Mouse (Mus musculus): ENCODE measurements around the gene Smagp. TPM values are rescaled to one million over a fixed set of nuclear protein-coding genes. Genes with fewer than 3 reads are reported as not detected.

The Smagp gene
- 154 and 384 TPM in 2 replicates for polyA plus RNA-seq (2012; rRNA removed)

DNA sequence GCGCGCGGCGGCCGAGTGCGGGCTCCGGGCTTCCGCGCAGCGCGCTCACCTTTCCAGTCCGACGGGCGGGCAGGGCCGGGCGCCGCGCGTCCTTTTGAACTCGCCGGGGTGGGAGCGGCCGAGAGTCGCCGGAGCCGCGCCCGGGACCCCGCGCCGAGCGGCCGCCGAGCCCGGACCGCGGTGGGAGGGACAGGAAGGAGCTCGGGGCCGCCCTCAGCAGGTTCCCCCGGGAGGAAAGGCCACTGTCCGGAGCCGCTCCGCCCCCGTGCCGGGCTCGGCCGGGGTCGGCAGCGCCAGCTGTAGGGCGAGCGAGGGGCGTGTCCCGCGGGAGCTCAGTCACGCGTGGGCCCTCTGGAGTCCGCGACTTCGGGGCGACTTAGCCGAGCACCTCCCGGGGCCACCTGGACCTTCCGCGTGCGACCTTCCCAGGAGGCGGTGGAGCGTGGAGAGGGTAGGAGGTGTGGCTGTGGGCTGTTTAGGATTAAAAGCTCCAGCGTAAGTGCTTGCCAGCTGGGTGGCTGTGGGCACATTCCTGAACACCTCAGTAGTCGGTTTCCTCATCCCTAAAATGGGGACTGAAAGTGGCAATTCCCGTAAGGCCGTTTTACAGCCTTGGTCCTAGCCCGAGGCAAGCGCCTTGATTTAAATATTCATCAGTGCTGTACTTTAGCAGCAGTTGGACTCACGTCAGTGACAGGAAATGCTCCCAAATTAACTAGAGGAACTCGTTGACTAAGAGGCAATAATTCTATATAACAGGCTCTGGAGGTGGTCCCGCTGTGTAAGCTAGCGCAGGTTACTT is at the start of gene Smagp:
Smagp (minus strand) TSS at position 241 of the 802 bp plus-strand sequence.
- under 1% methylated on average over 77 of the region's 77 CpGs for WGBS

DNA sequence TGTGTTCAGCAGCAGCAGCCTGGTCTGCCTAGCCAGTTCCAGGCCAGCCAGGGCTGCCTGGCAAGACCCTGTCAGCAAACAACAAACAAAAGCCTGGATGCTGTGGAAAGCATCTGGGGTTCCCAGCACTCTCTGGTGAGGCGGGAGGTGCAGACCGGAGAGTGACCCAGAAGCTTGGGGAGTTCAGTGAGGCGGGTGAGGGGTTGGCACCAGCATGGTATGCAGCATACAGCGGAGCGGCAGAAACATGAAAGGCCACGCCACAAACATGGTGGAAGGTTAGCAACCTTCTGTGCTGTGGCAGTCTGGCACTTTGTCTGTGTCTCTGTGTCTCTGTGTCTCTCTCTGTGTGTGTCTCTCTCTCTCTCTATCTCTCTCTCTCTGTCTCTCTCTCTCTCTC is 49.7 kb upstream of the Smagp start:
- WGBS = 88% methylated on average over 6 of the region's 6 CpGs
- TF ChIP-seq CTCF (IDR thresholded peaks at IDR 0.05; ENCODE audit: extremely low read depth, insufficient read length, insufficient replicate concordance, low read depth, low read length) = no peak
- no peak for TF ChIP-seq POLR2A (IDR thresholded peaks at IDR 0.05; ENCODE audit: low read depth, low read length)
- Histone ChIP-seq H3K27ac (ENCODE audit: insufficient read depth, low read depth, low read length) (no peak overlapping the region), H3K4me3 (ENCODE audit: low read depth, low read length) (no peak overlapping the region), H3K27me3 (ENCODE audit: control insufficient read depth, insufficient read depth, low read length) (no peaks in the 10 kb centered on the region), H3K4me1 (ENCODE audit: control insufficient read depth, insufficient read depth, insufficient read length, low read length) (peaks cover 14% of the 10 kb centered on the region; the same call in 1 of the 2 replicates), H3K36me3 (ENCODE audit: control insufficient read depth, insufficient read depth, low read length) (no peaks in the 10 kb centered on the region)

More for the DNA sequence above, at the start of gene Smagp:
- Histone ChIP-seq H3K4me3 (ENCODE audit: low read depth, low read length) (peak within 1 kb of the TSS; percentile 89), H3K36me3 (ENCODE audit: control insufficient read depth, insufficient read depth, low read length) (no peaks in the 10 kb centered on the region), H3K27me3 (ENCODE audit: control insufficient read depth, insufficient read depth, low read length) (no peaks in the 10 kb centered on the region), H3K4me1 (ENCODE audit: control insufficient read depth, insufficient read depth, insufficient read length, low read length) (peaks cover 21% of the 10 kb centered on the region), H3K27ac (ENCODE audit: insufficient read depth, low read depth, low read length) (peak within 1 kb of the TSS; percentile 97)
- TF ChIP-seq CTCF (IDR thresholded peaks at IDR 0.05; ENCODE audit: extremely low read depth, insufficient read length, insufficient replicate concordance, low read depth, low read length) = no peak
- no peak for TF ChIP-seq POLR2A (IDR thresholded peaks at IDR 0.05; ENCODE audit: low read depth, low read length)

DNA sequence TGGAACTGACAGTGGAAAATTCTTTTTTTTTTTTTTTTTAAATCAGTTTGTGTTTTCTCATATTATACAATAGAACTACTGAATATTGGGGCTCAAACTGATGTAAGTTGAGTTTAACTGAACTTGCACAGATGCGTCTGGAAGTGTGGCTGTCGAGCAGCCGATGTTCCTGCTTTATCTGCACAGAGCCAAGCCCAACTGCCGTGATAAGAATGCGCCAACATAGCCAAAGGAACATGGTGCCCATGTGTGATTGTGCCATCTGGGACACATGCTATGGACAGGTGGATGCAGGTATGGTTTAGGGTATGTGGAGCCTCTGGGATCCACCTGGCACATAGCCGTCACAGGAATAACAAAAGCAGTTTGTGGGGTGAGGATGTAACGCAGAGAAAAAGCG is 49.1 kb upstream of the Smagp start:
- Histone ChIP-seq H3K4me1 (ENCODE audit: control insufficient read depth, insufficient read depth, insufficient read length, low read length) (peaks cover 14% of the 10 kb centered on the region; the same call in 1 of the 2 replicates), H3K4me3 (ENCODE audit: low read depth, low read length) (no peak overlapping the region), H3K27ac (ENCODE audit: insufficient read depth, low read depth, low read length) (no peak overlapping the region), H3K27me3 (ENCODE audit: control insufficient read depth, insufficient read depth, low read length) (no peaks in the 10 kb centered on the region), H3K36me3 (ENCODE audit: control insufficient read depth, insufficient read depth, low read length) (no peaks in the 10 kb centered on the region)
- TF ChIP-seq POLR2A (IDR thresholded peaks at IDR 0.05; ENCODE audit: low read depth, low read length) = no peak
- TF ChIP-seq CTCF (IDR thresholded peaks at IDR 0.05; ENCODE audit: extremely low read depth, insufficient read length, insufficient replicate concordance, low read depth, low read length) = no peak
- WGBS = 55% methylated on average over 8 of the region's 8 CpGs

DNA sequence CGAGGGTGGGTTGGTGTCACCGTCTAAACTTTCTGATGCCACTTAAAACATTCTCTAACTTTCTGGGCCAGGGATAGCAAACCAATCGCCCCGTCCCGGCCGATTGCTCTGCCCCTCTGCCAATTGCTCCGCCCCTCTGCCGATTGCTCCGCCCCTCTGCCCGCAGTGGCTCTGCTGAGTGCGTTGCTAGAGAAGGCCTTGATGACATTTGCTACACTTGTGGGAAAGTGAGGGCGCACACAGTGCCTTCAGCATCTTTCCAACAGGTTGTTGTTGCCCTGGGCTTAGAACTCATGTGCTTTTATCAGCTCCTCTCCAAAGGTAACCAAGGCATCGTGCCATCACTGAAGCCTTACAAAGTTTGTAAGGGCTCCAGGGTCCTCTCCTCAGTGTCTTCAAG is 48.5 kb upstream of the Smagp start:
- H3K4me3 ChIP-seq (ENCODE audit: low read depth, low read length) = peak overlapping the region; percentile 17; the same call in 1 of the 2 replicates
- H3K27ac ChIP-seq (ENCODE audit: insufficient read depth, low read depth, low read length) = no peak overlapping the region
- H3K36me3 ChIP-seq (ENCODE audit: control insufficient read depth, insufficient read depth, low read length) = no peaks in the 10 kb centered on the region
- H3K27me3 ChIP-seq (ENCODE audit: control insufficient read depth, insufficient read depth, low read length) = no peaks in the 10 kb centered on the region
- 44% methylated on average over 13 of the region's 13 CpGs for WGBS
- peaks cover 14% of the 10 kb centered on the region; the same call in 1 of the 2 replicates for H3K4me1 ChIP-seq (ENCODE audit: control insufficient read depth, insufficient read depth, insufficient read length, low read length)
- TF ChIP-seq CTCF (IDR thresholded peaks at IDR 0.05; ENCODE audit: extremely low read depth, insufficient read length, insufficient replicate concordance, low read depth, low read length) = no peak

DNA sequence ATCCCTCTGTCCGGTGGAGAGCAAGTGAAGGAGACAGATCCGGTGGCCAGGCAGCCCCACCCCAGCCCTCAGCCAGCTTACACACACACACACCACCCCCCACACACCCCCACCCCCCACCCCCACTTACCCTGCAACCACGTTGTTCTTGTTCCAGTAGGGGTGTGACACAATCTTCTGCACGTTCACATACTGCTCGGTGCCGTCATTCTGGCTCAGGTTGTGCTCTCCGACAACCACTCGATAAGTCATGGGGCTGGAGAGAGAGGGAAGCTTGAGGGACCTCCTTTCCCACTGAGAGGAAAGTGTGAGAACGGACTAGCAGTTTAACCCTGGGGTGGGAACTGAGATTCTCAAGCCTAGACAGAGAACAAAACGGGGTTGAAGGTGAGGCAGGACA is 47.7 kb upstream of the Smagp start:
- Histone ChIP-seq H3K27me3 (ENCODE audit: control insufficient read depth, insufficient read depth, low read length) (no peaks in the 10 kb centered on the region), H3K27ac (ENCODE audit: insufficient read depth, low read depth, low read length) (no peak overlapping the region), H3K4me1 (ENCODE audit: control insufficient read depth, insufficient read depth, insufficient read length, low read length) (peaks cover 21% of the 10 kb centered on the region; the same call in 1 of the 2 replicates), H3K36me3 (ENCODE audit: control insufficient read depth, insufficient read depth, low read length) (no peaks in the 10 kb centered on the region), H3K4me3 (ENCODE audit: low read depth, low read length) (no peak overlapping the region)
- WGBS = 74% methylated on average over 10 of the region's 10 CpGs
- TF ChIP-seq CTCF (IDR thresholded peaks at IDR 0.05; ENCODE audit: extremely low read depth, insufficient read length, insufficient replicate concordance, low read depth, low read length) (no peak), POLR2A (IDR thresholded peaks at IDR 0.05; ENCODE audit: low read depth, low read length) (no peak)

DNA sequence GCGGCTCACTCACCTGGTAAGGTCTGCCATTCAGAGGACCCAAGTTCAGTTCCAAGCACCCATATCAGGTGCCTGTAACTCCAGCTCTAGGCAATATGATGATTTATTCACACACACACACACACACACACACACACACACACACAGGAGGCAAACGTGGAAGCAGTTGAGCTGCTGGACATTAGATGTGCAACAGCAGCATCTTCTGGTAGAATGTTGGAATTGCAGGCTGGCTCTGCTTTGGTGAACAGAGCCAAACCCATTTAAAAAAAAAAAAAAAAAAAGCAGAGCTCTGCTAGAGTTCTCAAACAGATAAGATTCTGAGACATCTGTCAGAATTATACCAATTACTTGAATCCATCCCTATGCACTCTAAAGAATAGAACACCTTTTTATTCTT is 46.3 kb upstream of the Smagp start:
- Histone ChIP-seq H3K4me3 (ENCODE audit: low read depth, low read length) (no peak overlapping the region), H3K27me3 (ENCODE audit: control insufficient read depth, insufficient read depth, low read length) (no peaks in the 10 kb centered on the region), H3K4me1 (ENCODE audit: control insufficient read depth, insufficient read depth, insufficient read length, low read length) (peaks cover 28% of the 10 kb centered on the region), H3K27ac (ENCODE audit: insufficient read depth, low read depth, low read length) (no peak overlapping the region), H3K36me3 (ENCODE audit: control insufficient read depth, insufficient read depth, low read length) (no peaks in the 10 kb centered on the region)
- WGBS = 43% methylated on average over 2 of the region's 2 CpGs
- TF ChIP-seq POLR2A (IDR thresholded peaks at IDR 0.05; ENCODE audit: low read depth, low read length) (no peak), CTCF (IDR thresholded peaks at IDR 0.05; ENCODE audit: extremely low read depth, insufficient read length, insufficient replicate concordance, low read depth, low read length) (peak; percentile 54; the same call in 1 of the 2 replicates)

DNA sequence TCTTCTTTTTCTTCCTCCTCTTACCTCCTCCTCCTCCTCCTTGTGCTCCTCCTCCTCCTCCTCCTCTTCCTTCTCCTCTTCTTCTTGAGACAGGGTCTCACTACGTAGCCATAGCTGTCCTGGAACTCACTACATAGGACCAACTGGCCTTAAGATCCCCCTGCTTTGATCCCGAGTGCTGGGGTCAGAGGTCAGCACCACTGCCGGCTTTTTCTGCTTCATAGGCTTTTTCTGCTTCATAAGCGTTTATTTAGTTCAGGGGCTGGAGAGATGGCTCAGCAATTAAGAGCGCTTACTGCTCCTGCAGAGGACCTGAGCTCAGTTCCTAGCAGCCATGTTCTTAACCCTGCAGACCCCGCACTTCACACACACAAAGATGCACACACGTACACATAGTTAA is 45.0 kb upstream of the Smagp start:
- no peak overlapping the region for H3K27ac ChIP-seq (ENCODE audit: insufficient read depth, low read depth, low read length)
- H3K4me1 ChIP-seq (ENCODE audit: control insufficient read depth, insufficient read depth, insufficient read length, low read length) = peaks cover 19% of the 10 kb centered on the region
- H3K36me3 ChIP-seq (ENCODE audit: control insufficient read depth, insufficient read depth, low read length) = no peaks in the 10 kb centered on the region
- no peak for TF ChIP-seq POLR2A (IDR thresholded peaks at IDR 0.05; ENCODE audit: low read depth, low read length)
- no peak for TF ChIP-seq CTCF (IDR thresholded peaks at IDR 0.05; ENCODE audit: extremely low read depth, insufficient read length, insufficient replicate concordance, low read depth, low read length)
- WGBS = 62% methylated on average over 7 of the region's 7 CpGs
- no peaks in the 10 kb centered on the region for H3K27me3 ChIP-seq (ENCODE audit: control insufficient read depth, insufficient read depth, low read length)
- H3K4me3 ChIP-seq (ENCODE audit: low read depth, low read length) = no peak overlapping the region

Measured in small intestine, adult 2 months (tissue).